Mouse (Mus musculus): Measurements from ENCODE around the gene Vmn1r57. TPM values are rescaled to one million over a fixed set of nuclear protein-coding genes. Genes with fewer than 3 reads are reported as not detected.
"Not testable (repeated sequence)": the region's sequence is repeated elsewhere in the genome, so short reads cannot be mapped to it uniquely, and the experiment has no call there.

Vmn1r57 gene
- not detected in 2 replicates for polyA plus RNA-seq (2016; fragmentation: Nextera tagmentation; extraction: Ambion mirVana)

DNA sequence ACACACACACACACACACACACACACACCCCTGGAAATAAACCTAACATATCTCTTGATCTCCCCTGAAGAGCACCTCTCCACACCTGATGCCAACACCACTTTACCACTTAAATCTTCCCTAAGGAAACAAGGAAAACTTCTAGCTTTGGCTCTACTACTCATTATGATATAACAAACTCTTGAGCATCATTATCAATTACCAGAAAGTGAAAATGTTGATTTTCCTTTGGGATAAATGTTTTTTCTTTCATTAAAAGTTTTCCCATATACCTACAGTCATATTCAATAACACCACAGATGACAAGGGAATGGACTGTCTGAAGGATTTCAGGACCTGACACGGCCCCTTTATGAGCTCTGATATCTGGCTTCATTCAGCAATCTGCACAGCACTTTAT lies at the start of gene Vmn1r57:
Vmn1r57 (plus strand) TSS at position 301 of the 400 bp plus-strand sequence.
- not testable (repeated sequence) for H3K4me1 ChIP-seq; H3K27me3 ChIP-seq (ENCODE audit: insufficient read depth, poor library complexity, severe bottlenecking); DNase-seq (ENCODE audit: low spot score); H3K36me3 ChIP-seq; H3K4me3 ChIP-seq; H3K27ac ChIP-seq; H3K9me3 ChIP-seq
- WGBS = 45% methylated on average over 1 of the region's 1 CpGs

- H3K9me3 ChIP-seq; H3K36me3 ChIP-seq; H3K27ac ChIP-seq; H3K27me3 ChIP-seq (ENCODE audit: insufficient read depth, poor library complexity, severe bottlenecking); H3K4me3 ChIP-seq; DNase-seq (ENCODE audit: low spot score); H3K4me1 ChIP-seq: not testable (repeated sequence)
Measured at GRCm38 (mm10) chr7:5196647-5197046, 21.6 kb upstream of the Vmn1r57 start, which contains the start of gene Vmn1r56. Gene Vmn1r56, minus strand, starts transcription at chr7:5196747.

DNA sequence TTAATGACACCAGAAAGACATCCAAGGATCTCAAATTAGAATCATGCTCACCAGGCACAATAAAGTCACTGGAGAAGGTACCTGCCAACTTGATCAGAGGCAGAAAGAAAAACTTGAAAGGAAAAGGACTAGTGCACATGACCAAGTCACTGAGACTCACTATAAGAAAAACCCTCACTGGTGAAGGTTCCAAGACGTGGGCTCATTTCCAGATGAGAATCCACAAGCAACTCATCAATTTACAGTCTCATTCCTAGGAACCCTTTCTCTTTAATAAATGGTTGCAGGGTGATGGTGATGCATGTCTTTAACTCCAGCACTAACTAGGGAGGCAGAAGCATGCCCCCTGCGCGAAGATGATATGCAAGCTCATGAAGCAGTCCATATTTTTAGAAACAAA lies 44.8 kb downstream of the Vmn1r57 start:
- 71% methylated on average over 3 of the region's 3 CpGs for WGBS

More for the DNA sequence above, 44.8 kb downstream of the Vmn1r57 start:
- Histone ChIP-seq H3K9me3 (peaks cover 6% of the 10 kb centered on the region; the same call in 1 of the 2 replicates), H3K36me3 (no peaks in the 10 kb centered on the region), H3K4me3 (no peak overlapping the region), H3K4me1 (no peaks in the 10 kb centered on the region), H3K27ac (no peak overlapping the region), H3K27me3 (ENCODE audit: insufficient read depth, poor library complexity, severe bottlenecking) (no peaks in the 10 kb centered on the region)
- no peak for DNase-seq (ENCODE audit: low spot score)

Other genes starting within 250 kb of the Vmn1r57 start
- gene Sbk3, start 247.3 kb upstream of the Vmn1r57 start, polyA plus RNA-seq (2016; fragmentation: Nextera tagmentation; extraction: Ambion mirVana) = 0.39 and 0.43 TPM in 2 replicates
- 21.6 and 29.2 TPM in 2 replicates for gene Zfp579, start 222.3 kb upstream of the Vmn1r57 start, polyA plus RNA-seq (2016; fragmentation: Nextera tagmentation; extraction: Ambion mirVana)
- 10.0 and 11.4 TPM in 2 replicates for gene Zfp524, start 204.1 kb upstream of the Vmn1r57 start, polyA plus RNA-seq (2016; fragmentation: Nextera tagmentation; extraction: Ambion mirVana)
- 36.1 and 43.5 TPM in 2 replicates for gene Fiz1, start 203.8 kb upstream of the Vmn1r57 start, polyA plus RNA-seq (2016; fragmentation: Nextera tagmentation; extraction: Ambion mirVana)
- gene Gm44973, start 203.0 kb upstream of the Vmn1r57 start, polyA plus RNA-seq (2016; fragmentation: Nextera tagmentation; extraction: Ambion mirVana) = 0.72 TPM in 1 of 2 replicates, not detected in the other
- 3.8 and 4.4 TPM in 2 replicates for gene Zfp865, start 198.1 kb upstream of the Vmn1r57 start, polyA plus RNA-seq (2016; fragmentation: Nextera tagmentation; extraction: Ambion mirVana)
- gene Ccdc106, start 197.9 kb upstream of the Vmn1r57 start, polyA plus RNA-seq (2016; fragmentation: Nextera tagmentation; extraction: Ambion mirVana) = 1.4 and 4.7 TPM in 2 replicates
- not detected in 2 replicates for gene 4632433K11Rik, start 184.4 kb upstream of the Vmn1r57 start, polyA plus RNA-seq (2016; fragmentation: Nextera tagmentation; extraction: Ambion mirVana)
- gene Zfp784, start 180.0 kb upstream of the Vmn1r57 start, polyA plus RNA-seq (2016; fragmentation: Nextera tagmentation; extraction: Ambion mirVana) = 3.9 and 4.5 TPM in 2 replicates
- gene Zfp580, start 167.0 kb upstream of the Vmn1r57 start, polyA plus RNA-seq (2016; fragmentation: Nextera tagmentation; extraction: Ambion mirVana) = 17.6 and 21.4 TPM in 2 replicates
- 107 and 121 TPM in 2 replicates for gene U2af2, start 156.3 kb upstream of the Vmn1r57 start, polyA plus RNA-seq (2016; fragmentation: Nextera tagmentation; extraction: Ambion mirVana)
- 53.8 and 57.3 TPM in 2 replicates for gene Epn1, start 138.3 kb upstream of the Vmn1r57 start, polyA plus RNA-seq (2016; fragmentation: Nextera tagmentation; extraction: Ambion mirVana)
- gene Rfpl4, start 101.5 kb upstream of the Vmn1r57 start, polyA plus RNA-seq (2016; fragmentation: Nextera tagmentation; extraction: Ambion mirVana) = not detected in 2 replicates
- 0.88 and 1.9 TPM in 2 replicates for gene Rasl2-9, start 92.5 kb upstream of the Vmn1r57 start, polyA plus RNA-seq (2016; fragmentation: Nextera tagmentation; extraction: Ambion mirVana)
- gene Vmn1r55, start 68.8 kb upstream of the Vmn1r57 start, polyA plus RNA-seq (2016; fragmentation: Nextera tagmentation; extraction: Ambion mirVana) = not detected in 2 replicates
- gene Vmn1r56, start 21.7 kb upstream of the Vmn1r57 start, polyA plus RNA-seq (2016; fragmentation: Nextera tagmentation; extraction: Ambion mirVana) = not detected in 2 replicates
- not detected in 2 replicates for gene Gm5065, start 132.0 kb downstream of the Vmn1r57 start, polyA plus RNA-seq (2016; fragmentation: Nextera tagmentation; extraction: Ambion mirVana)
- not detected in 2 replicates for gene Nlrp2, start 132.5 kb downstream of the Vmn1r57 start, polyA plus RNA-seq (2016; fragmentation: Nextera tagmentation; extraction: Ambion mirVana)
- gene Vmn1r58, start 194.9 kb downstream of the Vmn1r57 start, polyA plus RNA-seq (2016; fragmentation: Nextera tagmentation; extraction: Ambion mirVana) = not detected in 2 replicates
- not detected in 2 replicates for gene Vmn1r59, start 238.3 kb downstream of the Vmn1r57 start, polyA plus RNA-seq (2016; fragmentation: Nextera tagmentation; extraction: Ambion mirVana)

Data from heart, embryonic 10.5 days (tissue).